Mouse (Mus musculus) right cerebral cortex, postnatal 4 days (tissue): ENCODE results near the gene Rreb1.

Experiments
- DNase-seq: peaks from one replicate; pipeline ENCODE4 v3.0.0-alpha.2; 2022

Gene Rreb1

DNA sequence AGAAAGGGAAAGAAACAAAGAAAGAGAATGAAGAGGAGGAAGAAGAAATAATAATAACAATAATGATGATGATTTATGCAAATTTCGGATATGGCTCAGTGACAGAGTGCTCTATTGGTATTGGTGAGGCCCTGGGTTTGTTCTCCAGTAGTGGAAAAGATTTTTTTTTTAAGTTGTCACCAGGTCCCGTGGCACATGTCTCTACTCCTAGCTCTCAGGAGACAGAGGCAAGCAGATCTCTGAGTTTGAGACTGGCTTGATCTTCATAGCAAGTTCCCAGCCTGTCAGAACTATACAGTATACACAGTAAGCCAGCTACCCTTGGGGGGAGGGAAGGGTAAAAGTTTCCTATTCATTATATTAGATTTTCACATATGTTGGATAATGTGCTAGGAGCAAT, 3.4 kb downstream of the Rreb1 start:
- no peak for DNase-seq

DNA sequence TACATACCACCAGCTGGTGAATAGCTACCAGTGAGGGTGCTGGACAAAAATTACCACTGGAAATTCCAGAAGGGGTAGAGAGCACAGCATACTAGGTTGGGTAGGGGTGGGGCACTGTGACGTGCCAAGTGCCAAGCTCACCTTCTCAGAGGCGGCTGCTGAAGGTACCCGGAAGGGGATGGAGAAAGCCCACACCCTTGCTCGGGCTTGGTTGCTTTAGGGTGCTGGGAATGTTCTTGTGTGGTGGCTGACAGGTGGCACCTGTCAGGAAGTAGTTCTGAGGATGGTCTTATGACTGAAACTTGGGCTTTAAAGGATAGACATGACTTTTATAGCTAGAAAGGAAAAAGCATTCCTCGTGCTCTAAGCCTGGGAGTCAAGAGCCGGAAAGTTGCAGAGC, 3.9 kb downstream of the Rreb1 start:
- no peak for DNase-seq

- DNase-seq = no peak
These were observed 5.5 kb downstream of the Rreb1 start for GRCm38 (mm10) chr13:37783676-37784075.

DNA sequence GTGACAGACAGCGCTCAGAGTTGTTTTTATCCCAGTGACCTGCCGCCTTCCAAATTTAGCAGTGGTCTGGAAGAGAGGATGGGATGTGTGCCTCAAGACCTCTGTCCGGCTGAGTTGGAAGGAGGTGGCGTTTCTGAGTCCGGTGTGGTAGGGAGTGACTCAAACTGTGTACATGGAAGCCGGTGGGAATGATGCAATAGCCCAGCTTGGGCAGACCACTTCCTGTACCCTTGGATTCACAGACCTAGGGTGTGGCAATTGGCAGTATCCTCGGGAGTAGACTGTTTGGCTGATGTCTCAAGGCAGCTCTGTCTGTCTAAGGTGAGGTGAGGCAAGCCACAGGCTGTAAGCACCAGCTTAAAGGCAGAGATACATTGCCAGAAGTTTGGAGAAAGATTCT, 6.0 kb downstream of the Rreb1 start:
- no peak for DNase-seq

DNA sequence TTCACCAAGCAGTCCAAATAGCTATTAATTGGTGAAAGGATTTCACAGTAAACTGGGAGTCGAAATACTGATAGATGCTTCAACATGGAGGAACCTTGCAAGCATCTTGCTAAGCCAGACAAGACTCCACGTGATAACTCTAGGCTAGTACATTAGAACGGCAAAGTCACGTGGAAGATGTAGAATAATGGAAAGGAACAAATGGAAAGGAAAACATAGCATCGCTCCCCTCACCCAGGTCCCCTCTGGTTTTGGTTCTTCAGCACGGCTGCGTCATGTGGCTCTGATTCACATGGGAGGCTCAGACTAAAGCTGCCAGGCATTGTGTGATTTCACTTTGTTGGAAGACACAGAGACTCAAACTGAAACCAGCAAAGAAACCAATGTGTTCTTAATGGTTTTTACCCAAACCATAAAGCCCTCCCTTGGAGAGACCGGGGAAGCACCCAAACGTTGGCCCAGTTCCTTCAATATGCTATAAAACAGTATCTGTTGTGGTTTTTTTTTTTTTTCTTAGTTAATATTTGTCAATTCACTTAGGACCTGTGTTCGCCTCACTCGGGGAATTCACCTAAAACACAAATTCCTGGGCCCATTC, 14.6 kb downstream of the Rreb1 start:
- DNase-seq = no peak

DNA sequence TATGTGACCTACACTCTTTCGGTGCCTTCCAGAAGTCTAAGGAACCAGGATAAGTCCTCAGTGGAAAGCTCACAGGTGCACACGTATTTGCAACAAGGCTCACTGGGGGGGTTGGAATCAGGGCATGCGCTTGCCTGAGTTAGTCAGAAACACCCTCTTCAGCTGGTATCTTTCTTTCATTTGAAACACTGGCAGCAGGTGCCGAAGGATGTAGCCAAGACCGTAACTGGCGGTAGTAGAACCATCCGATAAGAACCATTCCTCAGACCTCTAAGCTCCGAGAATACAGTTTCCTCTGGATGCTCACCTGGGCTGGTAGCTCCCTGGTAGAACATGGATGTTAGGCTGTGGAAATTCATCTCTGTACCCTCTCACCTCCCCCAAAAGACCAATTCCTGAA, 20.6 kb downstream of the Rreb1 start:
- DNase-seq = no peak

GRCm38 (mm10) chr13:37799413-37799812, 21.2 kb downstream of the Rreb1 start:
- DNase-seq = no peak

DNA sequence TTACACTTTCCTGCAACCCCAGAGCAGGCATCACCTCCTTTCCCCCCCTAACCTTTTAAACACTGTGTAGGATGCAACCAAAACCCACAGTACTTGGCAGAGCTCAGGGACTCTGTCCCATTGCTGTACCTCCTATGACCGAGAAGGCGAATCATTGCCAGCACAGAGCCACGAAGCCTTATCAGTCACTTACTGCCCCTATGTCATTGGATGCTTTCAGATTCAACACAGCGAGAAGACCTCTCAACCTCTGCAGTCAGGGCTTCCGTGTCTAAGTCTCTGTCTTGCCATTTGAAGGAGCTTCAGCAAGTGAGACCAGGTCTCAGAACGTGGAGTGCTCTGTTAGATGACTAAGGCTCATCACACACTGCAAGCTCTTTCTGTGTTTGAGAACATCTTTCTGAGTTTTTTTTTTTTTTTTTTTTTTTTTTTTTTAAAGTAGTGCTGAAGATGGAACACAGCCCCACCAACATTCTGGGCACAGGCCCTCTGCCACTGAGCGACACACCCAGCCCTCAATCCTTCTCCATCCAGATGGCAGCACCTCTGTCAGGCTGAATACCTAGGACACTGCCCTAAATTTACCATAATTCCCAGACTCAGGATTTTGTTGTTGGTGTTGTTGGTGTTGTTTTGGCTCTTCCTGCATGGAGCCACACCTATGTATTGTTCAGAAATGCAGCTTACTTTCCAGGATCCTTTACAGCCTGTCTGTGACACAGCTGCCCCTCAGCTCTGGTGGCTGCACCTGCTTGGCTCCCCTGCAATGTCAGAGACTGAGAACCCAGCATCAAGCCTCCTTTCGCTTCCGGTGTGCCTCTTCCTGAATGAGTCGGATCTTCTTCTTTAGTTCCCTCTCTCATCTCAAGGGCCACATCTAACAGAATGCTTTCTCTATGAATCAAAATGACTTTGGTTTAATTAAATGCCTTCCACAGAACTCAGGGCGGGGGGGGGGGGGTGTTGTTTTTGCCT, 23.2 kb downstream of the Rreb1 start:
- DNase-seq = no peak

DNA sequence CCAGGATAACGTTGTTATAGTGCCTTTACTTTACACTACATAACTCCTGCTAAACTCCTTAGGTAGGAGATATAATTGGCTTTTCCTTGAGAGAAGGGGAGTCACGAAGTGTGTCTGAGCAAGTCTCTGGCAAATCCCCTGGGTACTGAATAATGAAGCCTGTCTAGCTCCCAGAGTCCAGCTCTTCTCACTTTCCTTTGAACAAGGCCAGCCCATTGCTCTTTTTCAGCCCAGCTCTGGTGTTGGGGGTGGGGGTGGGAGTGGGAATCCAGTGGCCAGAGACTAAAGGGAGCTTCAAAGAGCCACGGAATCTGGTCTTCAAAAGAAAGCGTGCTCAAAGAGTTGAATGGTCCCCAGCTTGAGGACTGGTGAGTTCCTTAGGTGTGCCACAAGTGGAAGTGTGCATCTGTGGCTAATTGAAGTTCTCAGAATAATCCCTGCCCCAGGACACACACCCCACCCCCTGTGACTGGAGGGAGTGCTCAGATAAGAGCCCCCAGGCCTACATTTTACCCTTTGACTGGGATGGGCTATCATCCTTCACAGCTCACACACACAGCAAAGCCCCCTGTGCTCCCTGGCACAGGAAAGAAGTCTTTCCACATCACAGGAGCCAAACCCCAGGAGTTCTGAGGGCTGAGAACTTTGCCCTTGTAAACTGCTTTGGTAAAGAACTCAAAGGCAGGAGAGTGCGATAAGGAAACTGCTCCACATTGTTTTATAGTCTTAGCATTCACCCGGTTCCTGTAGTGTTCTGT, 24.2 kb downstream of the Rreb1 start:
- DNase-seq = no peak

GRCm38 (mm10) chr13:37803244-37803643, 25.0 kb downstream of the Rreb1 start:
- no peak for DNase-seq

DNA sequence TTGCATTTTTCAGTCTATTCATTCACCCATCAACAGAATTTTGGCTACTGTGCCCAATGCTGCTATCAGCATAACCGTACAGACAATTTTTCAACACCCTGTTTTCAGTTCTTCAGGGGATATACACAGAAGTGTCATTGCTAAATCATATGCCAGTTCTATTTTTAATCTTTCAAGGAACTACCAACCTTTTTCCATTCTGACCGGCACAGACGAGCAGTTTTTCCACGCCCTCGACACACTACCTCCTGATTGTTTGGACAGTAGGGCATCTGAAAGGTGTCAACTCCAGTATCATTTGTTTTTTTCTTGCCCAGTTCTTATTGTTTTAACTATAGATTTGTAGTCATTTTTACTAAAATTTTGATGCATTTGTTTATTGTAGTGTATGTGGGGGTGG, 25.8 kb downstream of the Rreb1 start:
- DNase-seq = no peak

GRCm38 (mm10) chr13:37815001-37815400, 36.8 kb downstream of the Rreb1 start:
- no peak for DNase-seq

DNA sequence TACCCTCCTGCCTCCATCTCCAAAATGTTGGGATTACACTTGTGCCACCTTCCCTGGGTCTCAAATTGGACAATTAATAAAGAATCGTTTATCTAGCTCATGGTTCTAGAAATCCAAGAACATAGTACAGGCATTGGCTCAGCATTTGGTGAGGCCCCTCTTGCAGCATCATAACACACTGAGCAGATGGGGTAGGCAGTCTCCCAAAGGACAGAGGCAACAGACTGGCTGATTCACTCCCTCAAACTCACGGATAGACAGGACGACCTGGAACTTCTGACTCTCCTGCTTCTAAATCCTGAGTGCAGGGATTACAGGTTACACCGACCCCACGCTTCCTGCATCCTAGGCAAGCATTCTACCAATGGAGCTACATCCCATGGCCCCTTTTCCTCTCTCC, 38.5 kb downstream of the Rreb1 start:
- no peak for DNase-seq

DNA sequence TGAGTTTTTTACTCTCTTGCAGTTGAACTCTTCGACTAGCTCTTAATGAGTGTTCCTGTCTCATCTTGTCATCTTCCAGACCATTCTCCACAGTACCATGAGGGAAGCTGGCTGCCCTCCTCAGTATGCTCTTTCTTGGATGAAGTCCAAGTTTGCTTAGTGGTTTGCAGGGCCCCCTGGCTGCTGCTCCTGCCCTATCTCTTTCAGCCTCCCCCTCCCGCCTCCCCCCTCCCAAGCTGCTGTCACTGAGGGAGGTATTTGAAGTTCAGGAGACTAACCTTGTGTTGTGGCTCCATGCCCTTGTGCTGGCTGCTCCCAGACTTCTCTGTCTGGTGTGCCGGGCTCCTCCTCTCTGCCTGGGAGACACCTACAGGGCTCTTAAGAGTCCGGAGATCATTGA, 43.2 kb downstream of the Rreb1 start:
- DNase-seq = no peak

- DNase-seq = no peak
These were observed 46.2 kb downstream of the Rreb1 start for GRCm38 (mm10) chr13:37824331-37824920.

GRCm38 (mm10) chr13:37824956-37825645, 46.9 kb downstream of the Rreb1 start:
- no peak for DNase-seq

DNA sequence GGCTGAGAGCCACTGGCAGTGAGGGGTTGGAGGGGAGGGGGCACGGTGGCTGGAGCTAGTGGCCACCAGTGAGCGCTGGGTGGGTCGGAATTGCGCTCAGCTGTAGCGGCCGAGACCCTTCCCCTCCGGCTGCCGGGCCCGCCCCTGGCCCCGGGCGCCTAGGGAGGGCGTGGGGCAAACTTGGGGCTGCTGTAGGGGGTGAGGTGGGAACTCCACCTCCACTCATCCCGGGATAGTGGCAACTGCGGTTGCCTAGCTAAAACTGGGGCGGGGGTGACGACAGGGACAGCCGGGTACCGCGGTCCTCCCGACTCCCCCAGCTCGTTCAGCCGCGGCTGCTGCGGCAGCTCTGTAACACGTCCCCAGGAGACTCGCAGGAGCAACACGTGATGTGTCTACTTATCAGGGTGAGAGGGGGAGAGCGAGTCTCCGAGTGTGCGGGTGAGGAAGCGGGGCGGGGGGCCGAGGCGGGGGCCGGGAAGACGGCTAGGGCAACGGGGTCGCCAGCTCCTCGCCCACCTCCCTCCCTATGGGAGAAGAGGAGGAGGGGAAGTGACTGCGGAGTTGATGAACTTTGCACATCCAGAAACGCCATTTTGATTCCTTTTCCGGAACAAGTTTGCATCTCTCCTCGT, 47.6 kb downstream of the Rreb1 start:
- peak; percentile 30 for DNase-seq

DNA sequence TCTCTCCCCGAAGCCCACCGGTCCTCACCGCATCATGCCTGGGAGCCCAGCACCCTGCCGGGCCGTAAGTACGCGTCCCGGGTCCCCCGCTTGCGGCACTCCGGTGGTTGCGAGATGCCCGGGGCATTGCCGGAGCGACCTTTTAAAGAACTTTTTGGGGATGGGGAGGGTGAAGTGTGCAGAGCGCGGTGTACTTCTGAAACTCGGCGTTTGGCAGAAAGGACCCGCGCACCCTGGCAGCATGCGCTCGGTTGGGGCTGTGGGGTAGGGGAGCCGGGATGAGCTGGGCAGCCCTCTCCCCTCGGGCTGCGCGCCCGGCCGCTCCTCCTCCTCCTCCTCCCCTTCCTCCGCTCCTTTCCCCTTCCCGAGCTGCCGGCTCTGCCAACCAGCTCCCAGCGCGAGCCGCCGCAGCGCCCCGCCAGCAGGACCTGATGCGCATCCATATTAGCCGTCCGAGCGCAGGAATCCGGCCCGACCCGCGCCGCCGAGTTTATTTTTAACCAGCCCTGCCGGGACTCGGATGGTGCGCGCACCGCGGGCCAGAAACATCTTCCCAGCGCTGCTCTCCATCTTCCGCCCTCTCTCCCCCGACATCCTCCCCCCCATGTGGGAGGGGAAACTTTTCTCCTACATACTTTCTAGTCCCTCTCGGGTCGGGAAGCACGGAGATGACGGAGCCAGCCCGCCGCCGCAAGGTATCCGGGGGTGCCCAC, 48.2 kb downstream of the Rreb1 start:
- peak; percentile 40 for DNase-seq

DNA sequence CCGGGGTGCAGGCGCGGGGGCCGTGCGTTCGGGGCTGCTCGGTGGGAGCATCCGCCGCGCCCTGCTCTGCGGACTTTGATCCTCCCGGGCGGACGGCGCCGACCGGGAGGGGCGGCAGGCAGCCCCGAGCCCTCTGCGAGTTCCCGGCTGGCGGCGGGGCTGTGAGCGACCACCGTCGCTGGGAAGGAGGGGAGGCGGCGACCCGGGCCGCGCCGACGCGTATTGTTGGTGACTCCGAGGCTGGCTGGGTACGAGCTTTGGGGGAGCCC, 48.7 kb downstream of the Rreb1 start:
- no peak for DNase-seq

DNA sequence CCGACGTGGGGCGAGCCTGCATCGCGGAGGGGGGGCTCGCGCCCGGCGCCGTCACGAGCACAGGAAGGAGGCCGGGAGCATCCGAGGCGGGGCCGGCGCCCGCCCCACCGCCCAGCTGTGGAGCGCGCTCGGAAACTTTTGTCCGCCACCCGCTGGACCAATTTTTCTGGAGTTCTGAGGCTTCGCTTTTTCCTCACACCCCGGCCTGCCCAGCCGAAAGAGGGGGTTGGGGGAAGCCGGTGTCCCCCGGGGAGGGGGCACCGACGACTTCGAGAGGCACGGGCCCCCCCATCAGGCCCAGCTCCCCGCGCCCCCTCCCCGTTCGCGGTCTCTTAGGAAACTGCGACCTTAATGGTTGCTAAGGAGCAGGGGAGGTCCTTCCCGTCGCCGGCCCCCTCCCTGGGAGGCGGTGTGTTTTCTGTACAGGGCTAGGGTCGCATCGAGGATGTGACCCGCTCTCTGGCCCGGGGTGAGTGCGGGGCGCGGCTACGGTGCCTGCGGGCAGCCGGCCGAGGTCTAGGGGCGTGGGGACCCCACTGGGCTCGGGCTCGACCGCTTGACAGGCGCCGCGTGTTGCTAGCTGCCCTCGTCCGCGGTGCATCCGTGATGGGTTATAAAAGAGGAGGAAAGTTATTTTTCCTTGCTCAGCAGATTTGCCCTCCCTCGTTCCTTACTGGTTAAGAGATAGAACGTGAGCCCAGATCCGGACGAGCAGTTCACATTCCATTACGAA, 49.2 kb downstream of the Rreb1 start:
- DNase-seq = peak; percentile 13

DNA sequence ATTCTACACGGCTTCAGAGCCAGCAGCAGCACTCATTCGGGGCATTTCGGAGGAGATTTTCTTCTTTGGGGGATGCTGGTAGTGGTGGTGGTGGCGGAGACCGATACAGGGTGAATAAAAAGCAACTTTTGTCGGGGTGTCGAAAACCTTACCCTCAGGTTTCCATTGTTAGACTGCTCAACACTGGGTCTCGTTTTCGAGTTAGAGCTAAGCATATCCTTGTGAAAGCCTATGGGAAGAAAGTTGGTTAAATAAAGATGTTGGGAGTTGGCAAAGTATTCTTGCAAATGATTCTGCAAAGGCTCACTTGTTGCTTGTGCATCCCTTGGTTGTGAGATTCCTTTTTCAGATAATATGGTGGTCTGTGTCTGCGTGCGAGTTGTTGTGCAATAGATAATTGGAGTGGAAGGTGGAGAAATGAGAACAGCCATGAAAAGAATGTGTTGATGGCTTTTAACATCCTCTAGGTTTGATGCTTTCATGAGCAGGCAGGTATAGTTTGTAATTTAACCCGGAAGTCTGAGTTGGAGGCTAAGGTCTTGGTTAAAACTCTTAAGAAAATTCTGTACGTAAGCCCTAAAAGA, 49.9 kb downstream of the Rreb1 start:
- no peak for DNase-seq
